Mouse (Mus musculus) embryonic facial prominence, embryonic 12.5 days (tissue): ENCODE data around the gene Exoc6. TPM values are rescaled to one million over a fixed set of nuclear protein-coding genes. Genes with fewer than 3 reads are reported as not detected.

Experiments
- ATAC-seq: fragments of 200-750 bp; cut with Nextera tagmentation; 2 replicates; pipeline ENCODE4 v1.8.0; 2017; ENCODE audit not compliant: insufficient number of reproducible peaks, insufficient read depth, low FRiP score, low TSS enrichment
- H3K27ac ChIP-seq: fragments of 300-500 bp; sonication (generic); 2 replicates; pipeline ENCODE4 v1.5.1; 2016; ENCODE audit warnings: mild to moderate bottlenecking
- H3K27me3 ChIP-seq: fragments of 300-500 bp; sonication (generic); 2 replicates; pipeline ENCODE4 v1.6.1; 2016; ENCODE audit warnings: mild to moderate bottlenecking, moderate library complexity
- H3K36me3 ChIP-seq: fragments of 300-500 bp; sonication (generic); 2 replicates; pipeline ENCODE4 v1.6.1; 2016; ENCODE audit warnings: mild to moderate bottlenecking
- H3K4me1 ChIP-seq: fragments of 300-500 bp; sonication (generic); 2 replicates; pipeline ENCODE4 v1.6.1; 2016
- H3K4me2 ChIP-seq: fragments of 300-500 bp; sonication (generic); replicated peaks from 2 replicates; pipeline ENCODE4 v1.6.1; 2016; ENCODE audit warnings: mild to moderate bottlenecking, moderate library complexity
- H3K4me3 ChIP-seq: fragments of 300-500 bp; sonication (generic); 2 replicates; pipeline ENCODE4 v1.5.1; 2016; ENCODE audit warnings: mild to moderate bottlenecking
- H3K9ac ChIP-seq: fragments of 300-500 bp; sonication (generic); 2 replicates; pipeline ENCODE4 v1.6.1; 2016; ENCODE audit warnings: mild to moderate bottlenecking, moderate library complexity
- H3K9me3 ChIP-seq: fragments of 300-500 bp; sonication (generic); 2 replicates; pipeline ENCODE4 v1.6.1; 2016; ENCODE audit warnings: mild to moderate bottlenecking, moderate library complexity
- WGBS: fragments of 180-500 bp; shearing (Covaris S2); methylation state at CpG from one replicate; pipeline ENCODE4 v1.1.7; 2016; 5-methylcytosine and 5-hydroxymethylcytosine counted together
- polyA plus RNA-seq: library from polyadenylated mRNA; unstranded; fragments of >200 nt; fragmentation: Nextera tagmentation; extraction: Ambion mirVana; gene quantifications from 2 replicates; pipeline ENCODE4 v1.2.1, GENCODE M21; 2016

The Exoc6 gene
- polyA plus RNA-seq, 1 experiment from 2014 or later: 7.7 TPM

GRCm38 (mm10) chr19:37715980-37716379 is 165.8 kb downstream of the Exoc6 start:
- Histone ChIP-seq H3K36me3 (no peaks in the 10 kb centered on the region), H3K27me3 (no peaks in the 10 kb centered on the region), H3K4me3 (no peak overlapping the region), H3K9ac (no peak overlapping the region), H3K9me3 (no peaks in the 10 kb centered on the region), H3K4me1 (no peaks in the 10 kb centered on the region), H3K27ac (no peak overlapping the region), H3K4me2 (no peak overlapping the region)
- 69% methylated on average over 1 of the region's 1 CpGs for WGBS
- ATAC-seq: no peak

GRCm38 (mm10) chr19:37716524-37717175 is 166.4 kb downstream of the Exoc6 start:
- Histone ChIP-seq H3K4me3 (no peak overlapping the region), H3K36me3 (no peaks in the 10 kb centered on the region), H3K27me3 (no peaks in the 10 kb centered on the region), H3K27ac (no peak overlapping the region), H3K4me2 (no peak overlapping the region), H3K9me3 (no peaks in the 10 kb centered on the region), H3K9ac (no peak overlapping the region), H3K4me1 (no peaks in the 10 kb centered on the region)
- WGBS: 70% methylated on average over 12 of the region's 12 CpGs
- ATAC-seq: no peak

- Histone ChIP-seq H3K9me3 (no peaks in the 10 kb centered on the region), H3K4me2 (no peak overlapping the region), H3K4me3 (no peak overlapping the region), H3K36me3 (no peaks in the 10 kb centered on the region), H3K4me1 (no peaks in the 10 kb centered on the region), H3K27me3 (no peaks in the 10 kb centered on the region), H3K27ac (no peak overlapping the region), H3K9ac (no peak overlapping the region)
- WGBS: 35% methylated on average over 1 of the region's 1 CpGs
- ATAC-seq: no peak
Observed at GRCm38 (mm10) chr19:37719166-37719565, 168.9 kb downstream of the Exoc6 start.

- Histone ChIP-seq H3K4me1 (no peaks in the 10 kb centered on the region), H3K9ac (no peak overlapping the region), H3K9me3 (no peaks in the 10 kb centered on the region), H3K27me3 (no peaks in the 10 kb centered on the region), H3K4me2 (no peak overlapping the region), H3K27ac (no peak overlapping the region), H3K36me3 (no peaks in the 10 kb centered on the region), H3K4me3 (no peak overlapping the region)
- WGBS: 95% methylated on average over 5 of the region's 5 CpGs
- ATAC-seq: no peak
Observed at GRCm38 (mm10) chr19:37724591-37724990, 174.4 kb downstream of the Exoc6 start.

GRCm38 (mm10) chr19:37726585-37726984 is 176.4 kb downstream of the Exoc6 start:
- Histone ChIP-seq H3K4me2 (no peak overlapping the region), H3K36me3 (no peaks in the 10 kb centered on the region), H3K4me1 (no peaks in the 10 kb centered on the region), H3K9me3 (no peaks in the 10 kb centered on the region), H3K9ac (no peak overlapping the region), H3K27me3 (no peaks in the 10 kb centered on the region), H3K27ac (no peak overlapping the region), H3K4me3 (no peak overlapping the region)
- 90% methylated on average over 7 of the region's 7 CpGs for WGBS
- ATAC-seq: no peak

- WGBS: 89% methylated on average over 2 of the region's 2 CpGs
- no peak for ATAC-seq
- H3K27me3 ChIP-seq: no peaks in the 10 kb centered on the region
- no peaks in the 10 kb centered on the region for H3K9me3 ChIP-seq
- H3K4me2 ChIP-seq: no peak overlapping the region
- no peak overlapping the region for H3K27ac ChIP-seq
- H3K4me3 ChIP-seq: no peak overlapping the region
- no peaks in the 10 kb centered on the region for H3K36me3 ChIP-seq
- H3K9ac ChIP-seq: no peak overlapping the region
- no peaks in the 10 kb centered on the region for H3K4me1 ChIP-seq
Observed at GRCm38 (mm10) chr19:37727366-37727765, 177.1 kb downstream of the Exoc6 start.

Other genes with a start within 250 kb of the Exoc6 start
- gene Ide, start 212.6 kb upstream of the Exoc6 start, polyA plus RNA-seq: 31.5 and 34.3 TPM in 2 replicates
- gene Kif11, start 174.0 kb upstream of the Exoc6 start, polyA plus RNA-seq: 72.1 and 74.7 TPM in 2 replicates
- 7.8 and 8.7 TPM in 2 replicates for gene Hhex, start 115.6 kb upstream of the Exoc6 start, polyA plus RNA-seq
- gene Cyp26c1, start 135.2 kb downstream of the Exoc6 start, polyA plus RNA-seq: 1.0 and 1.1 TPM in 2 replicates
- 11.8 and 14.8 TPM in 2 replicates for gene Cyp26a1, start 147.4 kb downstream of the Exoc6 start, polyA plus RNA-seq